Comparison of ENCODE assay signal across 8 mouse cellular contexts in the genomic region with DNA sequence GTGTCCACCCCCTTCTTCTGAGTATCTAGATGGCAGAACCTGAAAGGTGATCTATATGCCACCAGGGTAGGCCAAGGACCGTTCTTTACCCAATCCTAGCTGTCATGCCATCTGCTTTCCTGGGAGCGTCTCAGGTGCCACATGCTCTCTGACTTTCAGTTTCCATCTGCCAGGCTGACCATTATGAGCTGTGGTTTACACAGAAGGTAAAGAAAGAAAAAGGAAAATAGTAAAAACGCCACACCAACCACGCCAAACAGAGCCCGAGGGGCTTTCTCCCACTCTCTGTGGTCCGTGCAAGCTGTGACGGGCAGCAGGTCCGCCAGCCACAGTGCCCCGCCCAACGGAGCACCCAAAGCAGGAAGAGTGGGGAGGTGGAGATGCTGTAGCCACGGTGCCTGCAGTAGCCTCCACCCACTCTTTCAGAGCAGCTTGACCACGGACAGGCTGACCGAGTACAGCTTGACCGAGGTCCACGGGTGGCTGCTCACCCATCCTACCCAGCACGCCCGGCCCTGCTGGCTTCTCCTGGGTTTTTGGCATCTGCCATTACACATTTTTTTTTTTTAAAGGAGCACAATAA. TPM values are rescaled to one million over a fixed set of nuclear protein-coding genes. Genes with fewer than 3 reads are reported as not detected.
A peak's percentile ranks its signal among the peaks of the same experiment; 100 is the strongest.
DNase-seq lines count a peak whose midpoint lies in the region; ATAC-seq and TF ChIP-seq lines count a peak whose summit lies in the region.

No protein-coding gene starts in this region.

- intact Hi-C loops in gastrocnemius, adult 2 months (cut with DNase I): no loop called here
- intact Hi-C loops in gastrocnemius, postnatal 36 days (cut with DNase I): no loop called here

- H3K36me3 ChIP-seq in kidney, embryonic 15.5 days: no peaks in the 10 kb centered on the region

- H3K27ac ChIP-seq in gastrocnemius, adult 2 months: peak overlapping the region; percentile 80
- peak overlapping the region; percentile 87 for H3K27ac ChIP-seq in kidney, embryonic 15.5 days

- TF ChIP-seq CTCF in gastrocnemius, adult 2 months (IDR thresholded peaks at IDR 0.05): no peak

- no peaks in the 10 kb centered on the region for H3K9me3 ChIP-seq in kidney, embryonic 15.5 days (replicated peaks)

- H3K9ac ChIP-seq in kidney, embryonic 15.5 days: no peak overlapping the region

- no peaks in the 10 kb centered on the region for H3K27me3 ChIP-seq in kidney, embryonic 15.5 days

- 51% methylated on average over 17 of the region's 17 CpGs for WGBS in kidney, embryonic 15.5 days

- H3K4me1 ChIP-seq in kidney, embryonic 15.5 days: peaks cover 77% of the 10 kb centered on the region

- H3K4me3 ChIP-seq in gastrocnemius, adult 2 months: peak overlapping the region; percentile 66
- H3K4me3 ChIP-seq in kidney, embryonic 15.5 days (replicated peaks): 0 out of 2 replicates have a peak overlapping the region, but pooled peaks have one; percentile 9

- ATAC-seq in kidney, embryonic 15.5 days (replicated peaks; ENCODE audit: low FRiP score): 0 out of 2 replicates have a peak, but pooled peaks have one; percentile 23

- DNase-seq in gastrocnemius, adult 2 months: peak; percentile 49
- DNase-seq in gastrocnemius, postnatal 36 days: no peak
- peak; percentile 73 for DNase-seq in A20 (ENCODE audit: low read depth, low spot score)
- DNase-seq in cerebellum, postnatal 10 days: peak; percentile 68 to 74
- DNase-seq in natural killer cell, adult 2 months (ENCODE audit: low spot score in 2 of 2): peak; percentile 62 to 77
- DNase-seq in right cerebral cortex, postnatal 4 days: no peak
- no peak for DNase-seq in right cerebral cortex, adult 2 months (ENCODE audit: low spot score in 2 of 2)

- H3K4me2 ChIP-seq in kidney, embryonic 15.5 days: peak overlapping the region; percentile 45

RNA-seq across cellular contexts. Expression of gene Nfkbia, which starts 27.0 kb away (rescaled TPM):
- 10 to 100 TPM; 26.3 to 66.2 TPM for total RNA-seq in gastrocnemius, adult 2 months (2021)
- 10 to 100 TPM; 17.6 to 39.5 TPM for total RNA-seq in gastrocnemius, postnatal 36 days (2021)
- polyA plus RNA-seq in kidney, embryonic 15.5 days (2015; fragmentation: Nextera tagmentation; extraction: Ambion mirVana): 78.2 and 80.3 TPM in 2 replicates

Comparison
In these comparisons a context has a peak if more than half of its experiments do, and no peak if none do; other contexts are left out.
1. DNase-seq: peak in gastrocnemius, adult 2 months (single experiment), A20 (single experiment), cerebellum, postnatal 10 days (2 of 2) and natural killer cell, adult 2 months (2 of 2); none in gastrocnemius, postnatal 36 days (0 of 2), right cerebral cortex, postnatal 4 days (single experiment) and right cerebral cortex, adult 2 months (0 of 2).